Mouse (Mus musculus): ENCODE measurements around the gene Gnat1. TPM values are rescaled to one million over a fixed set of nuclear protein-coding genes. Genes with fewer than 3 reads are reported as not detected.

The Gnat1 gene
- total RNA-seq, 1 experiment, result 1.2 TPM

- in situ Hi-C loops (cut with MboI; ENCODE audit: low sequenced_read_pairs in 2 of 2, unreplicated experiment in 2 of 2), result no loop called here
- TF ChIP-seq HCFC1 (IDR thresholded peaks at IDR 0.05; ENCODE audit: borderline replicate concordance, insufficient read depth, low read length) (no peak), ZC3H11A (IDR thresholded peaks at IDR 0.05; ENCODE audit: borderline replicate concordance, low read depth, low read length) (no peak), MAFK (IDR thresholded peaks at IDR 0.05; ENCODE audit: insufficient read depth, low read depth, low read length) (no peak), CHD2 (IDR thresholded peaks at IDR 0.05; ENCODE audit: low read depth, low read length) (no peak), ZNF384 (IDR thresholded peaks at IDR 0.05; ENCODE audit: low read depth, low read length) (no peak)
- Histone ChIP-seq H3K4me3 (ENCODE audit: insufficient read depth in 1 of 2, low read depth in 1 of 2, low read length in 2 of 2, poor library complexity in 1 of 2, severe bottlenecking in 1 of 2) (no peak overlapping the region), H3K27ac (ENCODE audit: insufficient read depth, low read depth, low read length, poor library complexity, severe bottlenecking) (no peak overlapping the region), H3K9me3 (ENCODE audit: control insufficient read depth, insufficient read depth, low read depth, low read length) (no peaks in the 10 kb centered on the region), H3K36me3 (ENCODE audit: control insufficient read depth, insufficient read depth, low read length, poor library complexity, severe bottlenecking) (no peaks in the 10 kb centered on the region), H3K4me1 (ENCODE audit: control insufficient read depth in 2 of 2, insufficient read depth in 2 of 2, low read length in 2 of 2, poor library complexity in 1 of 2) (peaks cover 4 to 22% of the 10 kb centered on the region in 2 experiments; a peak in 3 of 4 replicates), H3K9ac (ENCODE audit: insufficient read depth, low read depth, low read length, poor library complexity, severe bottlenecking) (no peak overlapping the region)
- DNase-seq (ENCODE audit: low read depth, low spot score), result no peak
Measured at GRCm38 (mm10) chr9:107715632-107716031, 36.1 kb upstream of the Gnat1 start.

- DNase-seq (ENCODE audit: low read depth, low spot score), result no peak
- 0 out of 2 replicates have a peak overlapping the region, but pooled peaks have one; percentile 10 for H3K9ac ChIP-seq (ENCODE audit: insufficient read depth, low read depth, low read length, poor library complexity, severe bottlenecking)
- no peak overlapping the region for H3K27ac ChIP-seq (ENCODE audit: insufficient read depth, low read depth, low read length, poor library complexity, severe bottlenecking)
- in situ Hi-C loops (cut with MboI; ENCODE audit: low sequenced_read_pairs in 2 of 2, unreplicated experiment in 2 of 2), result no loop called here
- TF ChIP-seq CHD2 (IDR thresholded peaks at IDR 0.05; ENCODE audit: low read depth, low read length) (no peak), MAFK (IDR thresholded peaks at IDR 0.05; ENCODE audit: insufficient read depth, low read depth, low read length) (no peak), HCFC1 (IDR thresholded peaks at IDR 0.05; ENCODE audit: borderline replicate concordance, insufficient read depth, low read length) (no peak), ZC3H11A (IDR thresholded peaks at IDR 0.05; ENCODE audit: borderline replicate concordance, low read depth, low read length) (no peak), ZNF384 (IDR thresholded peaks at IDR 0.05; ENCODE audit: low read depth, low read length) (no peak)
- H3K36me3 ChIP-seq (ENCODE audit: control insufficient read depth, insufficient read depth, low read length, poor library complexity, severe bottlenecking), result no peaks in the 10 kb centered on the region
- peaks cover 4 to 27% of the 10 kb centered on the region in 2 experiments; a peak in 3 of 4 replicates for H3K4me1 ChIP-seq (ENCODE audit: control insufficient read depth in 2 of 2, insufficient read depth in 2 of 2, low read length in 2 of 2, poor library complexity in 1 of 2)
- no peaks in the 10 kb centered on the region for H3K9me3 ChIP-seq (ENCODE audit: control insufficient read depth, insufficient read depth, low read depth, low read length)
- peak overlapping the region; percentile 15 to 38; a peak in 3 of 4 replicates for H3K4me3 ChIP-seq (ENCODE audit: insufficient read depth in 1 of 2, low read depth in 1 of 2, low read length in 2 of 2, poor library complexity in 1 of 2, severe bottlenecking in 1 of 2)
Measured at GRCm38 (mm10) chr9:107714221-107714952, 34.9 kb upstream of the Gnat1 start.

GRCm38 (mm10) chr9:107709697-107710483, 30.4 kb upstream of the Gnat1 start, which contains the start of gene Sema3f:
Gene Sema3f, minus strand, starts transcription at chr9:107710475.
- in situ Hi-C loops (cut with MboI; ENCODE audit: low sequenced_read_pairs in 2 of 2, unreplicated experiment in 2 of 2), result no loop called here
- H3K4me1 ChIP-seq (ENCODE audit: control insufficient read depth in 2 of 2, insufficient read depth in 2 of 2, low read length in 2 of 2, poor library complexity in 1 of 2), result peaks cover 11 to 48% of the 10 kb centered on the region in 2 experiments
- no peaks in the 10 kb centered on the region for H3K36me3 ChIP-seq (ENCODE audit: control insufficient read depth, insufficient read depth, low read length, poor library complexity, severe bottlenecking)
- H3K9ac ChIP-seq (ENCODE audit: insufficient read depth, low read depth, low read length, poor library complexity, severe bottlenecking), result peak within 1 kb of the TSS; percentile 63
- DNase-seq (ENCODE audit: low read depth, low spot score), result peak; percentile 67
- TF ChIP-seq ZNF384 (IDR thresholded peaks at IDR 0.05; ENCODE audit: low read depth, low read length), result no peak
- no peak for TF ChIP-seq HCFC1 (IDR thresholded peaks at IDR 0.05; ENCODE audit: borderline replicate concordance, insufficient read depth, low read length)
- no peak for TF ChIP-seq MAFK (IDR thresholded peaks at IDR 0.05; ENCODE audit: insufficient read depth, low read depth, low read length)
- no peak for TF ChIP-seq ZC3H11A (IDR thresholded peaks at IDR 0.05; ENCODE audit: borderline replicate concordance, low read depth, low read length)
- TF ChIP-seq CHD2 (IDR thresholded peaks at IDR 0.05; ENCODE audit: low read depth, low read length), result no peak
- H3K27ac ChIP-seq (ENCODE audit: insufficient read depth, low read depth, low read length, poor library complexity, severe bottlenecking), result no peak within 1 kb of the TSS
- H3K9me3 ChIP-seq (ENCODE audit: control insufficient read depth, insufficient read depth, low read depth, low read length), result no peaks in the 10 kb centered on the region
- H3K4me3 ChIP-seq (ENCODE audit: insufficient read depth in 1 of 2, low read depth in 1 of 2, low read length in 2 of 2, poor library complexity in 1 of 2, severe bottlenecking in 1 of 2), result peak within 1 kb of the TSS; percentile 84 to 89

- TF ChIP-seq HCFC1 (IDR thresholded peaks at IDR 0.05; ENCODE audit: borderline replicate concordance, insufficient read depth, low read length) (no peak), ZC3H11A (IDR thresholded peaks at IDR 0.05; ENCODE audit: borderline replicate concordance, low read depth, low read length) (no peak), CHD2 (IDR thresholded peaks at IDR 0.05; ENCODE audit: low read depth, low read length) (no peak)
- DNase-seq (ENCODE audit: low read depth, low spot score), result no peak
- peak overlapping the region; percentile 63 for H3K9ac ChIP-seq (ENCODE audit: insufficient read depth, low read depth, low read length, poor library complexity, severe bottlenecking)
- peak overlapping the region; percentile 84 to 89 for H3K4me3 ChIP-seq (ENCODE audit: insufficient read depth in 1 of 2, low read depth in 1 of 2, low read length in 2 of 2, poor library complexity in 1 of 2, severe bottlenecking in 1 of 2)
- H3K9me3 ChIP-seq (ENCODE audit: control insufficient read depth, insufficient read depth, low read depth, low read length), result no peaks in the 10 kb centered on the region
- peaks cover 10 to 47% of the 10 kb centered on the region in 2 experiments for H3K4me1 ChIP-seq (ENCODE audit: control insufficient read depth in 2 of 2, insufficient read depth in 2 of 2, low read length in 2 of 2, poor library complexity in 1 of 2)
- H3K27ac ChIP-seq (ENCODE audit: insufficient read depth, low read depth, low read length, poor library complexity, severe bottlenecking), result no peak overlapping the region
- in situ Hi-C loops (cut with MboI; ENCODE audit: low sequenced_read_pairs in 2 of 2, unreplicated experiment in 2 of 2), result no loop called here
- H3K36me3 ChIP-seq (ENCODE audit: control insufficient read depth, insufficient read depth, low read length, poor library complexity, severe bottlenecking), result no peaks in the 10 kb centered on the region
Measured at GRCm38 (mm10) chr9:107709096-107709696, 29.7 kb upstream of the Gnat1 start.

Data from ES-E14 (cell line).